Comparison of ENCODE assay signal across 9 mouse cellular contexts in the genomic region with DNA sequence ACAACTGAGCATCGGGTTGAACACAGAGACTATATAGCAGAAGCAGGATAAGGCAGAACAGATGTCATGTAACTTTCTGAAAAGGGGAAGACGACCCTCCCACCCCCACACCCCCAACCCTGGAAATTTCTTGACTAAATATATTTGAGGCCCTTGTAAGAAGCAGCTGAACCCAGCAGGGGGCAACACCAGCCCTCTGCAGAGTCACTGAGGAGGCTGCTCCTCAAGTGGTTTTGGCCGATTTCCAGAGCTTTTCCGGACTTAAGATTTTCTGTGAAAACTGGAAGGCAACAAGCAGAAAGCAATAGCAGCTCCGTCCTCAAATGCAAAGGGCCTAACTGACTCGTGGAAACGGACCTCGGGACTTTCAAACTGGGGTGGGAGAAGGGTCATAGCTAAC. TPM values are rescaled to one million over a fixed set of nuclear protein-coding genes. Genes with fewer than 3 reads are reported as not detected.
DNase-seq lines count a peak whose midpoint lies in the region; ATAC-seq and TF ChIP-seq lines count a peak whose summit lies in the region.
"Had no signal": no experiment of that assay in that cellular context is flagged by ENCODE, and none has a peak within 500 bp of the region (broad histone marks: within the 10 kb centered on the region; RNA-seq: fewer than 3 reads in every experiment).

No protein-coding gene starts in this region.

- no peak overlapping the region for H3K9ac ChIP-seq in hindbrain, embryonic 14.5 days
- H3K9ac ChIP-seq in hindbrain, embryonic 12.5 days: no peak overlapping the region
- H3K9ac ChIP-seq in MEL (ENCODE audit: control insufficient read depth, low read depth, low read length, poor library complexity, severe bottlenecking): no peak overlapping the region
- no peak overlapping the region for H3K9ac ChIP-seq in embryonic facial prominence, embryonic 12.5 days
- no peak overlapping the region for H3K9ac ChIP-seq in liver, embryonic 12.5 days

- TF ChIP-seq RAD21 in MEL (IDR thresholded peaks at IDR 0.05; ENCODE audit: low read depth, low read length): peak; percentile 76

- H3K27ac ChIP-seq in hindbrain, embryonic 14.5 days: no peak overlapping the region
- no peak overlapping the region for H3K27ac ChIP-seq in hindbrain, embryonic 12.5 days
- H3K27ac ChIP-seq in MEL (ENCODE audit: control insufficient read depth, low read depth, low read length): no peak overlapping the region
- H3K27ac ChIP-seq in embryonic facial prominence, embryonic 12.5 days: no peak overlapping the region
- no peak overlapping the region for H3K27ac ChIP-seq in liver, embryonic 12.5 days

- no peaks in the 10 kb centered on the region for H3K27me3 ChIP-seq in hindbrain, embryonic 14.5 days (ENCODE audit: control insufficient read depth, insufficient read depth, low read length)
- H3K27me3 ChIP-seq in hindbrain, embryonic 12.5 days: no peaks in the 10 kb centered on the region
- no peaks in the 10 kb centered on the region for H3K27me3 ChIP-seq in MEL (ENCODE audit: control insufficient read depth in 1 of 2, insufficient read depth in 2 of 2, low read length in 2 of 2)
- H3K27me3 ChIP-seq in embryonic facial prominence, embryonic 12.5 days: no peaks in the 10 kb centered on the region
- H3K27me3 ChIP-seq in liver, embryonic 12.5 days (replicated peaks): no peaks in the 10 kb centered on the region

- no peaks in the 10 kb centered on the region for H3K36me3 ChIP-seq in hindbrain, embryonic 14.5 days (replicated peaks; ENCODE audit: control insufficient read depth, insufficient read depth)
- no peaks in the 10 kb centered on the region for H3K36me3 ChIP-seq in hindbrain, embryonic 12.5 days
- no peaks in the 10 kb centered on the region for H3K36me3 ChIP-seq in MEL (ENCODE audit: control insufficient read depth in 1 of 2, insufficient read depth in 2 of 2, low read length in 2 of 2)
- no peaks in the 10 kb centered on the region for H3K36me3 ChIP-seq in embryonic facial prominence, embryonic 12.5 days
- no peaks in the 10 kb centered on the region for H3K36me3 ChIP-seq in liver, embryonic 12.5 days

- ATAC-seq in hindbrain, embryonic 14.5 days (ENCODE audit: low FRiP score): no peak; the same call in 1 of the 2 replicates
- no peak for ATAC-seq in hindbrain, embryonic 12.5 days (ENCODE audit: low FRiP score)
- ATAC-seq in embryonic facial prominence, embryonic 12.5 days (ENCODE audit: insufficient number of reproducible peaks, insufficient read depth, low FRiP score, low TSS enrichment): no peak
- ATAC-seq in liver, embryonic 12.5 days: no peak

- peak; percentile 74 for DNase-seq in hindbrain, embryonic 14.5 days (ENCODE audit: low spot score)
- peak; percentile 80 for DNase-seq in MEL (ENCODE audit: low read depth, low spot score)
- peak; percentile 39 for DNase-seq in induced T-regulatory cell, adult 2 months (ENCODE audit: low read depth)
- peak; percentile 41 for DNase-seq in ovary, postnatal 36 days (ENCODE audit: low spot score)
- no peak for DNase-seq in c-Kit-positive CD71-positive TER-119-positive erythroid progenitor cells, embryonic 14.5 days (ENCODE audit: low spot score)

- no peaks in the 10 kb centered on the region for H3K79me2 ChIP-seq in MEL (ENCODE audit: control insufficient read depth, insufficient read depth, low read length, poor library complexity)

- TF ChIP-seq EP300 in MEL (IDR thresholded peaks at IDR 0.05; ENCODE audit: low read depth in 1 of 2, low read length in 2 of 2): no peak

- H3K9me3 ChIP-seq in hindbrain, embryonic 14.5 days (ENCODE audit: control insufficient read depth, low read length): no peaks in the 10 kb centered on the region
- no peaks in the 10 kb centered on the region for H3K9me3 ChIP-seq in hindbrain, embryonic 12.5 days (replicated peaks)
- no peaks in the 10 kb centered on the region for H3K9me3 ChIP-seq in MEL (replicated peaks; ENCODE audit: insufficient read depth, low read length)
- no peaks in the 10 kb centered on the region for H3K9me3 ChIP-seq in embryonic facial prominence, embryonic 12.5 days
- no peaks in the 10 kb centered on the region for H3K9me3 ChIP-seq in liver, embryonic 12.5 days (replicated peaks)

- peak; percentile 40 to 77 (median 64) for TF ChIP-seq CTCF in MEL (IDR thresholded peaks at IDR 0.05 in 2 of 3, conservative IDR thresholded peaks at IDR 0.05 in 1 of 3; ENCODE audit: control insufficient read depth in 1 of 3, insufficient read depth in 1 of 3, low read depth in 2 of 3, low read length in 3 of 3, poor library complexity in 1 of 3, severe bottlenecking in 1 of 3)

- H3K4me1 ChIP-seq in hindbrain, embryonic 14.5 days (replicated peaks; ENCODE audit: control insufficient read depth, insufficient read depth, low read length): no peaks in the 10 kb centered on the region
- H3K4me1 ChIP-seq in hindbrain, embryonic 12.5 days: no peaks in the 10 kb centered on the region
- H3K4me1 ChIP-seq in MEL (ENCODE audit: control insufficient read depth in 1 of 2, insufficient read depth in 2 of 2, low read length in 2 of 2): no peaks in the 10 kb centered on the region
- H3K4me1 ChIP-seq in embryonic facial prominence, embryonic 12.5 days: no peaks in the 10 kb centered on the region
- H3K4me1 ChIP-seq in liver, embryonic 12.5 days: no peaks in the 10 kb centered on the region

- H3K4me2 ChIP-seq in hindbrain, embryonic 14.5 days (replicated peaks): 0 out of 2 replicates have a peak overlapping the region, but pooled peaks have one; percentile 17
- no peak overlapping the region for H3K4me2 ChIP-seq in hindbrain, embryonic 12.5 days (replicated peaks)
- H3K4me2 ChIP-seq in embryonic facial prominence, embryonic 12.5 days (replicated peaks): peak overlapping the region; percentile 36
- peak overlapping the region; percentile 22; the same call in 1 of the 2 replicates for H3K4me2 ChIP-seq in liver, embryonic 12.5 days

- TF ChIP-seq POLR2A in MEL (IDR thresholded peaks at IDR 0.05; ENCODE audit: control insufficient read depth in 1 of 2, insufficient read depth in 1 of 2, low read depth in 1 of 2, low read length in 2 of 2, poor library complexity in 1 of 2): no peak

- WGBS in hindbrain, embryonic 14.5 days: 39% methylated on average over 8 of the region's 8 CpGs
- 48% methylated on average over 8 of the region's 8 CpGs for WGBS in hindbrain, embryonic 12.5 days
- 22% methylated on average over 8 of the region's 8 CpGs for WGBS in embryonic facial prominence, embryonic 12.5 days
- 26% methylated on average over 8 of the region's 8 CpGs for whole genome bisulfite sequencing in liver, embryonic 12.5 days (ENCODE audit: insufficient replicate concordance)

- no peak overlapping the region for H3K4me3 ChIP-seq in hindbrain, embryonic 14.5 days (replicated peaks; ENCODE audit: low read length)
- H3K4me3 ChIP-seq in hindbrain, embryonic 12.5 days: no peak overlapping the region
- peak overlapping the region; percentile 5 to 20; a peak in 2 of 4 replicates for H3K4me3 ChIP-seq in MEL (ENCODE audit: control insufficient read depth in 1 of 2, insufficient read depth in 1 of 2, low read depth in 2 of 2, low read length in 2 of 2)
- no peak overlapping the region for H3K4me3 ChIP-seq in embryonic facial prominence, embryonic 12.5 days
- H3K4me3 ChIP-seq in liver, embryonic 12.5 days: no peak overlapping the region

RNA-seq across cellular contexts. Expression of a gene that starts 11.4 kb away (rescaled TPM):
- 0.27 and 0.37 TPM in 2 replicates for polyA plus RNA-seq in hindbrain, embryonic 14.5 days (2014; fragmentation: Nextera tagmentation; extraction: Ambion mirVana)
- 0.10 and 0.21 TPM in 2 replicates for polyA plus RNA-seq in hindbrain, embryonic 12.5 days (2016; fragmentation: Nextera tagmentation; extraction: Ambion mirVana)
- not detected in 2 replicates for total RNA-seq in MEL (2012; rRNA removed)
- polyA plus RNA-seq in MEL (2012; ENCODE audit: insufficient read depth in 1 of 2, insufficient read length in 2 of 2, low read depth in 1 of 2, low replicate concordance in 2 of 2, missing spikeins in 1 of 2): under 1 TPM in 1 of 2 experiments, not detected in 1; 0.29 TPM
- polyA plus RNA-seq in embryonic facial prominence, embryonic 12.5 days (2016; fragmentation: Nextera tagmentation; extraction: Ambion mirVana): 0.19 and 0.42 TPM in 2 replicates
- 0.12 TPM in 1 of 2 replicates, not detected in the other for polyA plus RNA-seq in liver, embryonic 12.5 days (2016; fragmentation: Nextera tagmentation; extraction: Ambion mirVana)
- polyA plus RNA-seq: neural tube, embryonic 14.5 days had no signal

RNA-seq across cellular contexts. Expression of a gene that starts 13.0 kb away (rescaled TPM):
- polyA plus RNA-seq in hindbrain, embryonic 14.5 days (2014; fragmentation: Nextera tagmentation; extraction: Ambion mirVana): 2.1 and 4.3 TPM in 2 replicates
- polyA plus RNA-seq in hindbrain, embryonic 12.5 days (2016; fragmentation: Nextera tagmentation; extraction: Ambion mirVana): 7.7 and 11.1 TPM in 2 replicates
- 10.2 and 14.1 TPM in 2 replicates for total RNA-seq in MEL (2012; rRNA removed)
- 10 to 100 TPM in 1 of 2 experiments, not detected in 1; 18.1 TPM for polyA plus RNA-seq in MEL (2012; ENCODE audit: insufficient read depth in 1 of 2, insufficient read length in 2 of 2, low read depth in 1 of 2, low replicate concordance in 2 of 2, missing spikeins in 1 of 2)
- 12.5 and 12.6 TPM in 2 replicates for polyA plus RNA-seq in embryonic facial prominence, embryonic 12.5 days (2016; fragmentation: Nextera tagmentation; extraction: Ambion mirVana)
- polyA plus RNA-seq in liver, embryonic 12.5 days (2016; fragmentation: Nextera tagmentation; extraction: Ambion mirVana): 10.3 and 12.0 TPM in 2 replicates

RNA-seq across cellular contexts. Expression of a gene that starts 20.9 kb away (rescaled TPM):
- polyA plus RNA-seq in hindbrain, embryonic 14.5 days (2014; fragmentation: Nextera tagmentation; extraction: Ambion mirVana): 119 and 122 TPM in 2 replicates
- 102 and 111 TPM in 2 replicates for polyA plus RNA-seq in hindbrain, embryonic 12.5 days (2016; fragmentation: Nextera tagmentation; extraction: Ambion mirVana)
- total RNA-seq in MEL (2012; rRNA removed): 18.1 and 18.9 TPM in 2 replicates
- 10 to 100 TPM in 1 of 2 experiments, not detected in 1; 30.2 TPM for polyA plus RNA-seq in MEL (2012; ENCODE audit: insufficient read depth in 1 of 2, insufficient read length in 2 of 2, low read depth in 1 of 2, low replicate concordance in 2 of 2, missing spikeins in 1 of 2)
- 102 and 106 TPM in 2 replicates for polyA plus RNA-seq in embryonic facial prominence, embryonic 12.5 days (2016; fragmentation: Nextera tagmentation; extraction: Ambion mirVana)
- polyA plus RNA-seq in liver, embryonic 12.5 days (2016; fragmentation: Nextera tagmentation; extraction: Ambion mirVana): 56.2 and 59.7 TPM in 2 replicates

RNA-seq across cellular contexts. Expression of a gene that starts 41.5 kb away (rescaled TPM):
- polyA plus RNA-seq in hindbrain, embryonic 14.5 days (2014; fragmentation: Nextera tagmentation; extraction: Ambion mirVana): 40.2 and 43.7 TPM in 2 replicates
- 65.6 and 67.2 TPM in 2 replicates for polyA plus RNA-seq in hindbrain, embryonic 12.5 days (2016; fragmentation: Nextera tagmentation; extraction: Ambion mirVana)
- total RNA-seq in MEL (2012; rRNA removed): 72.2 and 80.7 TPM in 2 replicates
- 100 to 1,000 TPM in 1 of 2 experiments, 10 to 100 TPM in 1; 69.9 to 128 TPM for polyA plus RNA-seq in MEL (2012; ENCODE audit: insufficient read depth in 1 of 2, insufficient read length in 2 of 2, low read depth in 1 of 2, low replicate concordance in 2 of 2, missing spikeins in 1 of 2)
- polyA plus RNA-seq in embryonic facial prominence, embryonic 12.5 days (2016; fragmentation: Nextera tagmentation; extraction: Ambion mirVana): 61.8 and 74.4 TPM in 2 replicates
- 51.3 and 53.5 TPM in 2 replicates for polyA plus RNA-seq in liver, embryonic 12.5 days (2016; fragmentation: Nextera tagmentation; extraction: Ambion mirVana)

RNA-seq across cellular contexts. Expression of a gene that starts 41.5 kb away (rescaled TPM):
- polyA plus RNA-seq in hindbrain, embryonic 14.5 days (2014; fragmentation: Nextera tagmentation; extraction: Ambion mirVana): 59.5 and 66.0 TPM in 2 replicates
- polyA plus RNA-seq in hindbrain, embryonic 12.5 days (2016; fragmentation: Nextera tagmentation; extraction: Ambion mirVana): 58.2 and 58.9 TPM in 2 replicates
- total RNA-seq in MEL (2012; rRNA removed): 22.6 TPM in 2 replicates
- polyA plus RNA-seq in MEL (2012; ENCODE audit: insufficient read depth in 1 of 2, insufficient read length in 2 of 2, low read depth in 1 of 2, low replicate concordance in 2 of 2, missing spikeins in 1 of 2): 10 to 100 TPM in 1 of 2 experiments, not detected in 1; 29.3 TPM
- polyA plus RNA-seq in embryonic facial prominence, embryonic 12.5 days (2016; fragmentation: Nextera tagmentation; extraction: Ambion mirVana): 56.4 and 60.5 TPM in 2 replicates
- 38.7 and 41.8 TPM in 2 replicates for polyA plus RNA-seq in liver, embryonic 12.5 days (2016; fragmentation: Nextera tagmentation; extraction: Ambion mirVana)

Comparison
In these comparisons a context has a peak if more than half of its experiments do, and no peak if none do; other contexts are left out.
1. H3K4me3 ChIP-seq: peak in MEL (2 of 2); none in hindbrain, embryonic 14.5 days (single experiment), hindbrain, embryonic 12.5 days (single experiment), embryonic facial prominence, embryonic 12.5 days (single experiment) and liver, embryonic 12.5 days (single experiment).